Mouse (Mus musculus) intestine, embryonic 15.5 days (tissue): ENCODE data around the gene Apba3. TPM values are rescaled to one million over a fixed set of nuclear protein-coding genes. Genes with fewer than 3 reads are reported as not detected.

Experiments used
- ATAC-seq: fragments of 200-750 bp; cut with Nextera tagmentation; 2 replicates; pipeline ENCODE4 v1.8.0; 2017; ENCODE audit warnings: moderate TSS enrichment, moderate library complexity
- H3K27ac ChIP-seq: fragments of 300-500 bp; sonication (generic); 2 replicates; pipeline ENCODE4 v1.5.1; 2015; ENCODE audit warnings: mild to moderate bottlenecking, inconsistent platforms
- H3K27me3 ChIP-seq: fragments of 300-500 bp; sonication (generic); replicated peaks from 2 replicates; pipeline ENCODE4 v1.6.1; 2015; ENCODE audit warnings: inconsistent platforms
- H3K36me3 ChIP-seq: fragments of 300-500 bp; sonication (generic); 2 replicates; pipeline ENCODE4 v1.6.1; 2015; ENCODE audit warnings: inconsistent platforms
- H3K4me1 ChIP-seq: fragments of 300-500 bp; sonication (generic); replicated peaks from 2 replicates; pipeline ENCODE4 v1.6.1; 2015; ENCODE audit warnings: inconsistent platforms
- H3K4me2 ChIP-seq: fragments of 300-500 bp; sonication (generic); replicated peaks from 2 replicates; pipeline ENCODE4 v1.6.1; 2015; ENCODE audit warnings: mild to moderate bottlenecking, inconsistent platforms
- H3K4me3 ChIP-seq: fragments of 300-500 bp; sonication (generic); replicated peaks from 2 replicates; pipeline ENCODE4 v1.5.1; 2015; ENCODE audit warnings: inconsistent platforms
- H3K9ac ChIP-seq: fragments of 300-500 bp; sonication (generic); 2 replicates; pipeline ENCODE4 v1.6.1; 2015; ENCODE audit warnings: inconsistent platforms
- H3K9me3 ChIP-seq: fragments of 300-500 bp; sonication (generic); 2 replicates; pipeline ENCODE4 v1.6.1; 2016; ENCODE audit warnings: inconsistent platforms
- WGBS: fragments of 180-500 bp; shearing (Covaris S2); methylation state at CpG from one replicate; pipeline ENCODE4 v1.1.7; 2015; 5-methylcytosine and 5-hydroxymethylcytosine counted together
- polyA plus RNA-seq: library from polyadenylated mRNA; unstranded; fragments of >200 nt; fragmentation: Nextera tagmentation; extraction: Ambion mirVana; gene quantifications from 2 replicates; pipeline ENCODE4 v1.2.1, GENCODE M21; 2015

Apba3 gene
- polyA plus RNA-seq, 1 experiment from 2014 or later, result 55.1 TPM

- H3K9ac ChIP-seq, result peak overlapping the region; percentile 52; the same call in 1 of the 2 replicates
- peaks cover 38% of the 10 kb centered on the region for H3K36me3 ChIP-seq
- peak overlapping the region; percentile 66 for H3K4me2 ChIP-seq
- H3K27me3 ChIP-seq, result no peaks in the 10 kb centered on the region
- no peak overlapping the region for H3K4me3 ChIP-seq
- 93% methylated on average over 13 of the region's 13 CpGs for WGBS
- peaks cover 47% of the 10 kb centered on the region for H3K4me1 ChIP-seq
- no peak overlapping the region for H3K27ac ChIP-seq
- H3K9me3 ChIP-seq, result no peaks in the 10 kb centered on the region
- no peak for ATAC-seq
Measured at GRCm38 (mm10) chr10:81318589-81319329, 52.0 kb downstream of the Apba3 start.

DNA sequence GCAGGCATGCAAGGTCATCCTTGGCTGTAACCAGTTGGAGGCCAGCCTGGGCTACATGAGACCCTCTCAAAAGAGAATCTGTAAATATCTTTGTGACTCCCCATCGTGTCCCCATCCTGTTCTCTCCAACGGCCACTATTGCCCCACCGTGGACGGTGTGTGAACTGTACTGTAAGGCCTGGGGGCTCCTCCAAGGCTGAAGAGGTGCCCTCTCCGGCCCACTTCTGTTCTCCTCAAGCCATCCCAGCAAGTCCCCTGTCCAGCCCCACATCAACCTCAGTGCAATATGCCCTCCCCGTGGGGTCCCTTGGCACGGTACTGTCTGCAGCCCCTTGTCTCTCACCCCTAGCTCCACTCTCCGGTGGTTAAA is 52.6 kb downstream of the Apba3 start:
- Histone ChIP-seq H3K4me3 (peak overlapping the region; percentile 84), H3K27ac (peak overlapping the region; percentile 84; the same call in 1 of the 2 replicates), H3K9me3 (no peaks in the 10 kb centered on the region), H3K4me2 (peak overlapping the region; percentile 66), H3K9ac (peak overlapping the region; percentile 52), H3K4me1 (peaks cover 47% of the 10 kb centered on the region), H3K27me3 (no peaks in the 10 kb centered on the region), H3K36me3 (peaks cover 38% of the 10 kb centered on the region)
- ATAC-seq, result no peak
- 37% methylated on average over 8 of the region's 8 CpGs for WGBS

DNA sequence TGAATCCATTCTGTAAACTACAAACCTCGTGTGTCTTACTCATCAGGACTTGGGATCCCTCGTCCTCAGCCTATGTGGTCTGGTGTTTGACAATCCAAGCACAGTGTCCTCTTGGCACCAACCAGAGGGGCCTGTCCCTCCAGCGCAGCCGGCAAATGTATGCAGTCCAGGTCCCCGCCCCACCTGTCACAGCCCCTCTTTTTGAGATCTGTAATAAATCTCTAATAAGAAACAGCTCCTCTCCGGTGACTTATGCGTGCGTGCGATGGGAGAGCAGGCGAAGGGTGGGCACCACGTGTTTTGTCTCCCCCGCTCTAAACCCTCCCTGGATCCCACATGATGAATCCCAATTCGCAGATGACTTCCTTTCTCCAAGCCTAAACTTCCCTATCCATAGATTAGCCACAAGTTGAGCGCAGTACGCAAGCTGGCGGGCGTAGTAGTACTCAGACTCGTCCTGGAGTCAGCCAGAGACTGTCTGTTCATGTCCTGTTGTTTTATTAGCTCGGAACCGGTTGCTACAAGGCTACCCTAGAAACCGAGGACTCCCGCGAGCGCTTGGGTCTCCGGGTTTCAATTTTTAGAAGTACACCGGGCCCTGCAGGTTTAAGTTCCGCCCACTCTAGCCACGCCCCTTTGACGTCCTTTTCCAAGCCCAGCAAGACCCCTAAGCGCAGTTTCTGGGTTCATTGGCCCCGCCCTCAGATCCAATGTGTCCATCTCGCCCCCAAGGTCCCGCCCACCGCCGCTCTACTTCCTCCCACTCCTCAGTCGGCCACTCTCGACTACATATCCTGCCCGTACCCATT is 53.2 kb downstream of the Apba3 start:
- H3K4me2 ChIP-seq, result peak overlapping the region; percentile 66
- no peaks in the 10 kb centered on the region for H3K9me3 ChIP-seq
- peak overlapping the region; percentile 84 for H3K27ac ChIP-seq
- H3K9ac ChIP-seq, result peak overlapping the region; percentile 52
- H3K36me3 ChIP-seq, result peaks cover 40% of the 10 kb centered on the region
- peak overlapping the region; percentile 84 for H3K4me3 ChIP-seq
- under 1% methylated on average over 38 of the region's 38 CpGs for WGBS
- H3K4me1 ChIP-seq, result peaks cover 47% of the 10 kb centered on the region
- no peak for ATAC-seq
- no peaks in the 10 kb centered on the region for H3K27me3 ChIP-seq

GRCm38 (mm10) chr10:81320550-81321347 is 54.0 kb downstream of the Apba3 start, which contains the start of gene Cactin:
Gene Cactin, plus strand, starts transcription at chr10:81321103.
- H3K9ac ChIP-seq, result peak within 1 kb of the TSS; percentile 71
- under 1% methylated on average over 68 of the region's 68 CpGs for WGBS
- H3K9me3 ChIP-seq, result no peaks in the 10 kb centered on the region
- peak within 1 kb of the TSS; percentile 84 for H3K27ac ChIP-seq
- peaks cover 41% of the 10 kb centered on the region for H3K36me3 ChIP-seq
- H3K4me3 ChIP-seq, result peak within 1 kb of the TSS; percentile 84
- no peaks in the 10 kb centered on the region for H3K27me3 ChIP-seq
- peaks cover 47% of the 10 kb centered on the region for H3K4me1 ChIP-seq
- ATAC-seq, result peak; percentile 92
- H3K4me2 ChIP-seq, result peak within 1 kb of the TSS; percentile 66

DNA sequence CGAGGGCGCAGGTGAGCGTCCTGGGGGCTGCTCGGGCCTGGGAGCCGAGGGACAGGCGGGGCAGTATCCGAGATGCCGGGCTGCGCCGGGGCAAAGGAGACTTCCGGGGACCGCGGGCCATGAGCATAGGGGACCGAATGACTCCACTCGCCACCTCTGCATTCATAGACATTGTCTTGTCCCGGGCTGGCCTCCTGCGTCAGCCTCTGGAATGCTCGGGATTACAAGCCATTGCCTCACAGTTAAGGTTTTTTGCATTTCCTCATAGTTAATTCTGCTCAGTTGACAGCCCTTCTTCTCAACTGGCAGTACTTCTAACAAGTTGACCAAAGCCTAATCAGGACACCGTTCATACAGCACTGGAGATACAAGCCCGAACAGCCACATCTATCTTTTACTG is 54.7 kb downstream of the Apba3 start:
- peaks cover 42% of the 10 kb centered on the region for H3K36me3 ChIP-seq
- peak overlapping the region; percentile 66 for H3K4me2 ChIP-seq
- peak overlapping the region; percentile 84 for H3K4me3 ChIP-seq
- peak overlapping the region; percentile 78 for H3K27ac ChIP-seq
- H3K27me3 ChIP-seq, result no peaks in the 10 kb centered on the region
- WGBS, result 2% methylated on average over 20 of the region's 20 CpGs
- peaks cover 42% of the 10 kb centered on the region for H3K4me1 ChIP-seq
- peak; percentile 0; the same call in 1 of the 2 replicates for ATAC-seq
- peak overlapping the region; percentile 71 for H3K9ac ChIP-seq
- no peaks in the 10 kb centered on the region for H3K9me3 ChIP-seq

- Histone ChIP-seq H3K4me3 (peak overlapping the region; percentile 84; the same call in 1 of the 2 replicates), H3K27ac (no peak overlapping the region), H3K27me3 (no peaks in the 10 kb centered on the region), H3K9ac (peak overlapping the region; percentile 6; the same call in 1 of the 2 replicates), H3K9me3 (no peaks in the 10 kb centered on the region), H3K4me1 (peaks cover 33% of the 10 kb centered on the region), H3K4me2 (peak overlapping the region; percentile 66), H3K36me3 (peaks cover 51% of the 10 kb centered on the region)
- no peak for ATAC-seq
- WGBS, result 90% methylated on average over 27 of the region's 27 CpGs
Measured at GRCm38 (mm10) chr10:81322444-81322843, 55.7 kb downstream of the Apba3 start.

Other genes starting within 250 kb of the Apba3 start
- 0.94 and 1.2 TPM in 2 replicates for gene Diras1, start 241.3 kb upstream of the Apba3 start, polyA plus RNA-seq
- 15.0 and 18.2 TPM in 2 replicates for gene Slc39a3, start 229.5 kb upstream of the Apba3 start, polyA plus RNA-seq
- gene Sgta, start 206.8 kb upstream of the Apba3 start, polyA plus RNA-seq, result 166 and 183 TPM in 2 replicates
- gene Thop1, start 196.9 kb upstream of the Apba3 start, polyA plus RNA-seq, result 57.1 and 60.1 TPM in 2 replicates
- 48.2 and 57.8 TPM in 2 replicates for gene Creb3l3, start 168.1 kb upstream of the Apba3 start, polyA plus RNA-seq
- gene Map2k2, start 161.0 kb upstream of the Apba3 start, polyA plus RNA-seq, result 190 and 208 TPM in 2 replicates
- gene Zbtb7a, start 131.7 kb upstream of the Apba3 start, polyA plus RNA-seq, result 52.5 and 53.0 TPM in 2 replicates
- gene Pias4, start 99.0 kb upstream of the Apba3 start, polyA plus RNA-seq, result 47.2 and 58.4 TPM in 2 replicates
- gene Eef2, start 90.3 kb upstream of the Apba3 start, polyA plus RNA-seq, result 515 and 540 TPM in 2 replicates
- gene Dapk3, start 84.0 kb upstream of the Apba3 start, polyA plus RNA-seq, result 56.6 and 62.7 TPM in 2 replicates
- 0.13 and 0.15 TPM in 2 replicates for gene 4930442H23Rik, start 83.1 kb upstream of the Apba3 start, polyA plus RNA-seq
- 0.14 TPM in 1 of 2 replicates, not detected in the other for gene Nmrk2, start 64.9 kb upstream of the Apba3 start, polyA plus RNA-seq
- gene Atcay, start 36.1 kb upstream of the Apba3 start, polyA plus RNA-seq, result 1.7 TPM in 2 replicates
- gene Zfr2, start 33.8 kb upstream of the Apba3 start, polyA plus RNA-seq, result 7.9 and 9.2 TPM in 2 replicates
- gene Matk, start 14.0 kb upstream of the Apba3 start, polyA plus RNA-seq, result 2.2 and 2.4 TPM in 2 replicates
- 242 and 245 TPM in 2 replicates for gene Mrpl54, start within 50 bp of the Apba3 start, polyA plus RNA-seq
- 47.0 and 53.3 TPM in 2 replicates for gene Tjp3, start 24.6 kb downstream of the Apba3 start, polyA plus RNA-seq
- gene Pip5k1c, start 26.0 kb downstream of the Apba3 start, polyA plus RNA-seq, result 41.2 and 42.7 TPM in 2 replicates
- 38.7 and 39.5 TPM in 2 replicates for gene Cactin, start 54.1 kb downstream of the Apba3 start, polyA plus RNA-seq
- gene Tbxa2r, start 61.8 kb downstream of the Apba3 start, polyA plus RNA-seq, result 21.3 and 21.7 TPM in 2 replicates
- gene Gipc3, start 76.3 kb downstream of the Apba3 start, polyA plus RNA-seq, result 0.06 TPM in 1 of 2 replicates, not detected in the other
- gene Hmg20b, start 83.5 kb downstream of the Apba3 start, polyA plus RNA-seq, result 71.2 and 71.7 TPM in 2 replicates
- gene Mfsd12, start 90.5 kb downstream of the Apba3 start, polyA plus RNA-seq, result 19.9 and 23.8 TPM in 2 replicates
- gene 4930404N11Rik, start 98.9 kb downstream of the Apba3 start, polyA plus RNA-seq, result 1.0 and 2.2 TPM in 2 replicates
- gene Fzr1, start 111.6 kb downstream of the Apba3 start, polyA plus RNA-seq, result 83.2 and 85.7 TPM in 2 replicates
- gene Dohh, start 117.5 kb downstream of the Apba3 start, polyA plus RNA-seq, result 89.2 and 100 TPM in 2 replicates
- 2.8 and 3.6 TPM in 2 replicates for gene Gm48551, start 117.5 kb downstream of the Apba3 start, polyA plus RNA-seq
- gene Gm48552, start 122.0 kb downstream of the Apba3 start, polyA plus RNA-seq, result 1.4 TPM in 1 of 2 replicates, not detected in the other
- 235 and 288 TPM in 2 replicates for gene Smim24, start 126.1 kb downstream of the Apba3 start, polyA plus RNA-seq
- gene Nfic, start 188.7 kb downstream of the Apba3 start, polyA plus RNA-seq, result 52.8 and 56.0 TPM in 2 replicates
- gene Celf5, start 215.7 kb downstream of the Apba3 start, polyA plus RNA-seq, result 1.7 TPM in 2 replicates
- 98.5 and 118 TPM in 2 replicates for gene Ncln, start 229.4 kb downstream of the Apba3 start, polyA plus RNA-seq
- 1.0 and 1.1 TPM in 2 replicates for gene S1pr4, start 233.2 kb downstream of the Apba3 start, polyA plus RNA-seq